Mouse (Mus musculus) ES-E14 (cell line): Measurements from ENCODE around the gene Myo15b.

Experiments
- CHD2 ChIP-seq: IDR thresholded peaks from 2 replicates; pipeline ENCODE4 v1.6.1; 2014; ENCODE audit warnings: mild to moderate bottlenecking, low read depth, low read length, inconsistent platforms
- HCFC1 ChIP-seq: IDR thresholded peaks from 2 replicates; pipeline ENCODE4 v1.6.1; 2012; ENCODE audit warnings: low read length, inconsistent platforms, borderline replicate concordance; ENCODE audit not compliant: insufficient read depth
- MAFK ChIP-seq: IDR thresholded peaks from 2 replicates; pipeline ENCODE4 v1.6.1; 2014; ENCODE audit warnings: mild to moderate bottlenecking, low read depth, low read length, inconsistent platforms; ENCODE audit not compliant: insufficient read depth
- ZC3H11A ChIP-seq: IDR thresholded peaks from 2 replicates; pipeline ENCODE4 v1.6.1; 2012; ENCODE audit warnings: low read depth, mild to moderate bottlenecking, inconsistent platforms, low read length, borderline replicate concordance
- ZNF384 ChIP-seq: IDR thresholded peaks from 2 replicates; pipeline ENCODE4 v1.6.1; 2012; ENCODE audit warnings: low read depth, low read length, inconsistent platforms

- TF ChIP-seq ZNF384 (no peak), HCFC1 (no peak), MAFK (no peak), CHD2 (no peak), ZC3H11A (no peak)
Observed at GRCm38 (mm10) chr11:115812095-115812494, 46.1 kb upstream of the Myo15b start.
